Mouse (Mus musculus) cerebellum, postnatal 4 days (tissue): ENCODE measurements at regions not wholly inside any gene's neighbourhood (a gene's known extent, or its start where the extent isn't known, plus 50 kb on each side); places are given as distances from the start of the nearest gene placed in this dataset.

Source experiments
- DNase-seq, 2 experiments: peaks; one replicate each; pipeline ENCODE4 v3.0.0; 2022; ENCODE audit warnings: low spot score in 2 of 2, mixed read lengths in 1 of 2

DNA sequence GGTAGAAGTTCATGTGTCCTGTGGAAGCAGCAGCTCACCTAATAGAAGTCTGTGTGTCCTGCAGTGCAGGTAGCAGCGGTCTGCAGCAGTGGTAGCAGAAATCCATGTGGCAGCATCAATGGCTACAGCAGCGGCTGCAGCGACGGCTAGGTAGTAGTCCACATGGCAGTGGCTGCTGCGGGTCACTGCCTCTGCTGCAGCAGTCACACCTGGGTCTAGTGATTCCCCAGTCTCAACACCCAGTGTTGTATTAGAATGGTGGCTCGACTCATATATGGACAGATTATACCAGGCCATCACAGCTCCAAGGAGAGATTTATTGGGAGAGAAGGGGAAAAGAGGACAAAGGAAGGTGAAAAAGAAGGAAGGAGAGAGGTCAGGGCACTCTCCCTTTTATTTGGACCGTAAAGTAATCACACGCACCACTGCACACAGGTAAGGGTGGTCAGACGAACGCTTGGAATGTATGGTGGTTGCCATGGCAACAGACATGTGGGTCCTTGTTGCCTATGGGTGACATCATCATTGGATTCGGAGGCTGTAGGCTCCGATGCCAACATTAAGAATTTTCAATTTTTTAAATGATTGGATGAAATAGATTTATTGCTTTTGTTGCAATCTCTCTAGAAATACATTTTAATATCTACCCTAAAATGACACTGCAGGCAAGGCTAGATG is 71.2 kb upstream of the Ccdc85a start:
- no peak for DNase-seq

GRCm38 (mm10) chr11:28649446-28649845 is 65.3 kb upstream of the Ccdc85a start:
- DNase-seq, result no peak

DNA sequence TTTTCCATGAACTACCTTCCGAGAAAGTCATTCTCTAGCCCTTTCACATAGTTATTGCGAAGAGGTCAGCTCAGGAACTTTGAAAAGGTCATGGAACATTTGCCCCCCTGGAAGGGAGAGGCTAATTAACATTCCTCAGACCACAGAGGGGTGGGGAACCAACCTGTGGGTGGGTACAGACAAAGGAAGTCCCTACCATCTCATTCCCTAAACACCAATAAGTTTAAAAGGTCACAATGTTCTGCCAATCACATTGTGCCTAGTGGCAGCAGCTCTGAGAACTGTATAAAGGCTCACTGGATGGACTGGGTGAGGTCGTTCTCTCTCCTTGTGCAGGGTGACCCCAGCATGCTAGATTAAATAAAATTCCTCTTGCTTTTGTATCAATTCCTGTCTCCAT is 64.8 kb upstream of the Ccdc85a start:
- no peak for DNase-seq

- no peak for DNase-seq
Measured at GRCm38 (mm10) chr11:28639081-28639480, 55.0 kb upstream of the Ccdc85a start.

GRCm38 (mm10) chr11:28636752-28637151 is 52.6 kb upstream of the Ccdc85a start:
- DNase-seq, result no peak
